Mouse (Mus musculus): ENCODE results near the gene Dnal1. TPM values are rescaled to one million over a fixed set of nuclear protein-coding genes. Genes with fewer than 3 reads are reported as not detected.

The Dnal1 gene
- polyA plus RNA-seq, 1 experiment from 2014 or later = 6.1 TPM

- H3K4me2 ChIP-seq = no peak overlapping the region
- H3K27ac ChIP-seq = no peak overlapping the region
- H3K4me3 ChIP-seq = no peak overlapping the region
- H3K9me3 ChIP-seq = no peaks in the 10 kb centered on the region
- H3K36me3 ChIP-seq = peaks cover 10% of the 10 kb centered on the region; the same call in 1 of the 2 replicates
- no peak for ATAC-seq (ENCODE audit: borderline replicate concordance, extremely low read depth, low FRiP score, low TSS enrichment)
- H3K4me1 ChIP-seq = peaks cover 2% of the 10 kb centered on the region
- H3K9ac ChIP-seq = no peak overlapping the region
- 86% methylated on average over 8 of the region's 8 CpGs for whole genome bisulfite sequencing
- no peaks in the 10 kb centered on the region for H3K27me3 ChIP-seq
Observed at GRCm38 (mm10) chr12:84129931-84130330, 15.8 kb downstream of the Dnal1 start.

GRCm38 (mm10) chr12:84132265-84132664 lies 18.1 kb downstream of the Dnal1 start:
- Histone ChIP-seq H3K36me3 (peaks cover 10% of the 10 kb centered on the region; the same call in 1 of the 2 replicates), H3K9me3 (no peaks in the 10 kb centered on the region), H3K4me1 (no peaks in the 10 kb centered on the region), H3K4me3 (no peak overlapping the region), H3K4me2 (no peak overlapping the region), H3K27me3 (no peaks in the 10 kb centered on the region), H3K27ac (no peak overlapping the region), H3K9ac (no peak overlapping the region)
- no peak for ATAC-seq (ENCODE audit: borderline replicate concordance, extremely low read depth, low FRiP score, low TSS enrichment)
- 56% methylated on average over 3 of the region's 3 CpGs for WGBS

- H3K27me3 ChIP-seq = no peaks in the 10 kb centered on the region
- no peak for ATAC-seq (ENCODE audit: borderline replicate concordance, extremely low read depth, low FRiP score, low TSS enrichment)
- no peaks in the 10 kb centered on the region for H3K4me1 ChIP-seq
- no peak overlapping the region for H3K27ac ChIP-seq
- peaks cover 14% of the 10 kb centered on the region for H3K36me3 ChIP-seq
- no peak overlapping the region for H3K9ac ChIP-seq
- no peak overlapping the region for H3K4me2 ChIP-seq
- no peak overlapping the region for H3K4me3 ChIP-seq
- no peaks in the 10 kb centered on the region for H3K9me3 ChIP-seq
- 88% methylated on average over 7 of the region's 7 CpGs for WGBS
Observed at GRCm38 (mm10) chr12:84137131-84137530, 23.0 kb downstream of the Dnal1 start.

- H3K9me3 ChIP-seq = no peaks in the 10 kb centered on the region
- no peak for ATAC-seq (ENCODE audit: borderline replicate concordance, extremely low read depth, low FRiP score, low TSS enrichment)
- H3K27ac ChIP-seq = no peak overlapping the region
- H3K4me1 ChIP-seq = no peaks in the 10 kb centered on the region
- H3K27me3 ChIP-seq = no peaks in the 10 kb centered on the region
- H3K36me3 ChIP-seq = peaks cover 12% of the 10 kb centered on the region
- 63% methylated on average over 4 of the region's 4 CpGs for WGBS
- no peak overlapping the region for H3K4me3 ChIP-seq
- H3K4me2 ChIP-seq = no peak overlapping the region
- no peak overlapping the region for H3K9ac ChIP-seq
Observed at GRCm38 (mm10) chr12:84140135-84140534, 26.0 kb downstream of the Dnal1 start.

- no peaks in the 10 kb centered on the region for H3K27me3 ChIP-seq
- H3K4me2 ChIP-seq = no peak overlapping the region
- H3K27ac ChIP-seq = no peak overlapping the region
- no peaks in the 10 kb centered on the region for H3K9me3 ChIP-seq
- ATAC-seq (ENCODE audit: borderline replicate concordance, extremely low read depth, low FRiP score, low TSS enrichment) = no peak
- no peak overlapping the region for H3K4me3 ChIP-seq
- no peaks in the 10 kb centered on the region for H3K4me1 ChIP-seq
- no peak overlapping the region for H3K9ac ChIP-seq
- 68% methylated on average over 4 of the region's 4 CpGs for WGBS
- peaks cover 12% of the 10 kb centered on the region for H3K36me3 ChIP-seq
Observed at GRCm38 (mm10) chr12:84141271-84141670, 27.1 kb downstream of the Dnal1 start.

GRCm38 (mm10) chr12:84142281-84143050 lies 28.3 kb downstream of the Dnal1 start:
- no peaks in the 10 kb centered on the region for H3K4me1 ChIP-seq
- 47% methylated on average over 14 of the region's 14 CpGs for WGBS
- ATAC-seq (ENCODE audit: borderline replicate concordance, extremely low read depth, low FRiP score, low TSS enrichment) = no peak

GRCm38 (mm10) chr12:84147954-84148621 lies 33.9 kb downstream of the Dnal1 start, which contains the start of gene Pnma1:
TSS of gene Pnma1 (minus strand) at chr12:84148489.
- Histone ChIP-seq H3K36me3 (peaks cover 21% of the 10 kb centered on the region; the same call in 1 of the 2 replicates), H3K4me2 (peak within 1 kb of the TSS; percentile 90), H3K27me3 (no peaks in the 10 kb centered on the region), H3K9ac (peak within 1 kb of the TSS; percentile 40), H3K4me3 (peak within 1 kb of the TSS; percentile 52), H3K4me1 (peaks cover 13% of the 10 kb centered on the region), H3K9me3 (no peaks in the 10 kb centered on the region), H3K27ac (no peak within 1 kb of the TSS)
- ATAC-seq (ENCODE audit: borderline replicate concordance, extremely low read depth, low FRiP score, low TSS enrichment) = peak; percentile 86
- WGBS = 1% methylated on average over 50 of the region's 50 CpGs

More at GRCm38 (mm10) chr12:84142281-84143050, 28.3 kb downstream of the Dnal1 start:
- Histone ChIP-seq H3K9me3 (no peaks in the 10 kb centered on the region), H3K4me2 (no peak overlapping the region), H3K9ac (no peak overlapping the region), H3K27ac (no peak overlapping the region), H3K4me3 (no peak overlapping the region), H3K36me3 (peaks cover 12% of the 10 kb centered on the region), H3K27me3 (no peaks in the 10 kb centered on the region)

GRCm38 (mm10) chr12:84148622-84149012 lies 34.5 kb downstream of the Dnal1 start:
- no peak for ATAC-seq (ENCODE audit: borderline replicate concordance, extremely low read depth, low FRiP score, low TSS enrichment)
- H3K9me3 ChIP-seq = no peaks in the 10 kb centered on the region
- H3K4me1 ChIP-seq = peaks cover 13% of the 10 kb centered on the region
- WGBS = 12% methylated on average over 10 of the region's 10 CpGs
- peak overlapping the region; percentile 90 for H3K4me2 ChIP-seq
- H3K9ac ChIP-seq = peak overlapping the region; percentile 40; the same call in 1 of the 2 replicates
- peak overlapping the region; percentile 52 for H3K4me3 ChIP-seq
- H3K27ac ChIP-seq = no peak overlapping the region
- H3K27me3 ChIP-seq = no peaks in the 10 kb centered on the region
- H3K36me3 ChIP-seq = peaks cover 26% of the 10 kb centered on the region

- H3K36me3 ChIP-seq = peaks cover 35% of the 10 kb centered on the region
- H3K27ac ChIP-seq = no peak overlapping the region
- peaks cover 17% of the 10 kb centered on the region for H3K4me1 ChIP-seq
- H3K9me3 ChIP-seq = no peaks in the 10 kb centered on the region
- H3K9ac ChIP-seq = no peak overlapping the region
- no peak overlapping the region for H3K4me2 ChIP-seq
- H3K4me3 ChIP-seq = no peak overlapping the region
- no peak for ATAC-seq (ENCODE audit: borderline replicate concordance, extremely low read depth, low FRiP score, low TSS enrichment)
- 93% methylated on average over 15 of the region's 15 CpGs for WGBS
- no peaks in the 10 kb centered on the region for H3K27me3 ChIP-seq
Observed at GRCm38 (mm10) chr12:84149971-84150370, 35.8 kb downstream of the Dnal1 start.

- H3K4me2 ChIP-seq = no peak overlapping the region
- no peak for ATAC-seq (ENCODE audit: borderline replicate concordance, extremely low read depth, low FRiP score, low TSS enrichment)
- H3K36me3 ChIP-seq = peaks cover 44% of the 10 kb centered on the region
- WGBS = 29% methylated on average over 6 of the region's 6 CpGs
- no peak overlapping the region for H3K4me3 ChIP-seq
- H3K27me3 ChIP-seq = no peaks in the 10 kb centered on the region
- peaks cover 20% of the 10 kb centered on the region for H3K4me1 ChIP-seq
- no peaks in the 10 kb centered on the region for H3K9me3 ChIP-seq
- no peak overlapping the region for H3K27ac ChIP-seq
- no peak overlapping the region for H3K9ac ChIP-seq
Observed at GRCm38 (mm10) chr12:84150976-84151375, 36.8 kb downstream of the Dnal1 start.

GRCm38 (mm10) chr12:84151911-84152310 lies 37.7 kb downstream of the Dnal1 start:
- no peak for ATAC-seq (ENCODE audit: borderline replicate concordance, extremely low read depth, low FRiP score, low TSS enrichment)
- WGBS = 81% methylated on average over 10 of the region's 10 CpGs
- no peaks in the 10 kb centered on the region for H3K9me3 ChIP-seq
- H3K4me3 ChIP-seq = no peak overlapping the region
- peaks cover 54% of the 10 kb centered on the region for H3K36me3 ChIP-seq
- H3K4me2 ChIP-seq = no peak overlapping the region
- no peak overlapping the region for H3K27ac ChIP-seq
- H3K4me1 ChIP-seq = peaks cover 20% of the 10 kb centered on the region
- H3K9ac ChIP-seq = no peak overlapping the region
- H3K27me3 ChIP-seq = no peaks in the 10 kb centered on the region

Data from lung, embryonic 15.5 days (tissue).